Mouse (Mus musculus): ENCODE results near the gene Ctdspl. TPM values are rescaled to one million over a fixed set of nuclear protein-coding genes. Genes with fewer than 3 reads are reported as not detected.

Gene Ctdspl
- polyA plus RNA-seq, 1 experiment from 2014 or later, result 2.4 TPM

- ATAC-seq, result no peak
- H3K4me1 ChIP-seq (ENCODE audit: insufficient read depth), result no peaks in the 10 kb centered on the region
Observed at GRCm38 (mm10) chr9:118891593-118891992, 34.7 kb upstream of the Ctdspl start.

GRCm38 (mm10) chr9:118895101-118895500, 31.2 kb upstream of the Ctdspl start:
- Histone ChIP-seq H3K4me2 (ENCODE audit: low read depth, low read length) (no peak overlapping the region), H3K27me3 (ENCODE audit: insufficient read depth, low read length) (no peaks in the 10 kb centered on the region), H3K36me3 (replicated peaks; ENCODE audit: insufficient read depth, low read length) (no peaks in the 10 kb centered on the region), H3K4me3 (ENCODE audit: low read depth, low read length) (no peak overlapping the region), H3K9me3 (ENCODE audit: low read length) (no peaks in the 10 kb centered on the region), H3K4me1 (ENCODE audit: insufficient read depth) (no peaks in the 10 kb centered on the region), H3K9ac (replicated peaks) (no peak overlapping the region), H3K27ac (ENCODE audit: low read depth) (no peak overlapping the region)
- ATAC-seq (no peak), DNase-seq (no peak)
- 69% methylated on average over 2 of the region's 2 CpGs for WGBS (ENCODE audit: insufficient replicate concordance)
- TF ChIP-seq EP300 (IDR thresholded peaks at IDR 0.05; ENCODE audit: low read depth) (no peak), CTCF (IDR thresholded peaks at IDR 0.05; ENCODE audit: low read depth) (no peak)

More at GRCm38 (mm10) chr9:118891593-118891992, 34.7 kb upstream of the Ctdspl start:
- Histone ChIP-seq H3K36me3 (replicated peaks; ENCODE audit: insufficient read depth, low read length) (no peaks in the 10 kb centered on the region), H3K27me3 (ENCODE audit: insufficient read depth, low read length) (no peaks in the 10 kb centered on the region), H3K4me2 (ENCODE audit: low read depth, low read length) (no peak overlapping the region), H3K4me3 (ENCODE audit: low read depth, low read length) (no peak overlapping the region), H3K9ac (replicated peaks) (no peak overlapping the region), H3K27ac (ENCODE audit: low read depth) (no peak overlapping the region), H3K9me3 (ENCODE audit: low read length) (no peaks in the 10 kb centered on the region)
- TF ChIP-seq CTCF (IDR thresholded peaks at IDR 0.05; ENCODE audit: low read depth) (no peak), EP300 (IDR thresholded peaks at IDR 0.05; ENCODE audit: low read depth) (no peak)
- DNase-seq, result no peak
- WGBS (ENCODE audit: insufficient replicate concordance), result 90% methylated on average over 9 of the region's 9 CpGs

- H3K4me2 ChIP-seq (ENCODE audit: low read depth, low read length), result no peak overlapping the region
- TF ChIP-seq EP300 (IDR thresholded peaks at IDR 0.05; ENCODE audit: low read depth), result no peak
- no peak for TF ChIP-seq CTCF (IDR thresholded peaks at IDR 0.05; ENCODE audit: low read depth)
- no peak overlapping the region for H3K4me3 ChIP-seq (ENCODE audit: low read depth, low read length)
- no peak overlapping the region for H3K9ac ChIP-seq (replicated peaks)
- ATAC-seq (no peak), DNase-seq (no peak)
- H3K4me1 ChIP-seq (ENCODE audit: insufficient read depth), result no peaks in the 10 kb centered on the region
- H3K27ac ChIP-seq (ENCODE audit: low read depth), result no peak overlapping the region
- H3K27me3 ChIP-seq (ENCODE audit: insufficient read depth, low read length), result no peaks in the 10 kb centered on the region
- no peaks in the 10 kb centered on the region for H3K9me3 ChIP-seq (ENCODE audit: low read length)
- WGBS (ENCODE audit: insufficient replicate concordance), result 70% methylated on average over 2 of the region's 2 CpGs
- no peaks in the 10 kb centered on the region for H3K36me3 ChIP-seq (replicated peaks; ENCODE audit: insufficient read depth, low read length)
Observed at GRCm38 (mm10) chr9:118900677-118901076, 25.6 kb upstream of the Ctdspl start.

GRCm38 (mm10) chr9:118901917-118902316, 24.3 kb upstream of the Ctdspl start:
- ATAC-seq (no peak), DNase-seq (no peak)
- TF ChIP-seq EP300 (IDR thresholded peaks at IDR 0.05; ENCODE audit: low read depth), result no peak
- TF ChIP-seq CTCF (IDR thresholded peaks at IDR 0.05; ENCODE audit: low read depth), result no peak
- Histone ChIP-seq H3K27ac (ENCODE audit: low read depth) (no peak overlapping the region), H3K4me3 (ENCODE audit: low read depth, low read length) (no peak overlapping the region), H3K9ac (replicated peaks) (no peak overlapping the region), H3K27me3 (ENCODE audit: insufficient read depth, low read length) (no peaks in the 10 kb centered on the region), H3K4me1 (ENCODE audit: insufficient read depth) (no peaks in the 10 kb centered on the region), H3K4me2 (ENCODE audit: low read depth, low read length) (no peak overlapping the region), H3K9me3 (ENCODE audit: low read length) (no peaks in the 10 kb centered on the region), H3K36me3 (replicated peaks; ENCODE audit: insufficient read depth, low read length) (no peaks in the 10 kb centered on the region)
- WGBS (ENCODE audit: insufficient replicate concordance), result 71% methylated on average over 6 of the region's 6 CpGs

GRCm38 (mm10) chr9:118907934-118908620, 18.2 kb upstream of the Ctdspl start:
- ATAC-seq (no peak), DNase-seq (peak; percentile 80)
- Histone ChIP-seq H3K36me3 (replicated peaks; ENCODE audit: insufficient read depth, low read length) (no peaks in the 10 kb centered on the region), H3K27me3 (ENCODE audit: insufficient read depth, low read length) (no peaks in the 10 kb centered on the region), H3K4me3 (ENCODE audit: low read depth, low read length) (no peak overlapping the region), H3K9me3 (ENCODE audit: low read length) (no peaks in the 10 kb centered on the region), H3K9ac (replicated peaks) (no peak overlapping the region; the same call in 1 of the 2 replicates), H3K27ac (ENCODE audit: low read depth) (no peak overlapping the region), H3K4me2 (ENCODE audit: low read depth, low read length) (no peak overlapping the region), H3K4me1 (ENCODE audit: insufficient read depth) (no peaks in the 10 kb centered on the region)
- WGBS (ENCODE audit: insufficient replicate concordance), result 51% methylated on average over 18 of the region's 18 CpGs
- peak; percentile 92 for TF ChIP-seq CTCF (IDR thresholded peaks at IDR 0.05; ENCODE audit: low read depth)
- TF ChIP-seq EP300 (IDR thresholded peaks at IDR 0.05; ENCODE audit: low read depth), result no peak

- H3K9ac ChIP-seq (replicated peaks), result no peak overlapping the region
- H3K4me2 ChIP-seq (ENCODE audit: low read depth, low read length), result peak overlapping the region; percentile 23; the same call in 1 of the 2 replicates
- no peak for TF ChIP-seq CTCF (IDR thresholded peaks at IDR 0.05; ENCODE audit: low read depth)
- peak; percentile 44; the same call in 1 of the 2 replicates for ATAC-seq
- no peaks in the 10 kb centered on the region for H3K4me1 ChIP-seq (ENCODE audit: insufficient read depth)
- no peak overlapping the region for H3K27ac ChIP-seq (ENCODE audit: low read depth)
- H3K36me3 ChIP-seq (replicated peaks; ENCODE audit: insufficient read depth, low read length), result no peaks in the 10 kb centered on the region
- H3K27me3 ChIP-seq (ENCODE audit: insufficient read depth, low read length), result no peaks in the 10 kb centered on the region
- DNase-seq, result no peak
- no peak overlapping the region for H3K4me3 ChIP-seq (ENCODE audit: low read depth, low read length)
- no peaks in the 10 kb centered on the region for H3K9me3 ChIP-seq (ENCODE audit: low read length)
- WGBS (ENCODE audit: insufficient replicate concordance), result 46% methylated on average over 9 of the region's 9 CpGs
Observed at GRCm38 (mm10) chr9:118913048-118913447, 13.2 kb upstream of the Ctdspl start.
